Mouse (Mus musculus) erythroblast, embryonic 14.5 days (primary cell): ENCODE measurements around the gene Shroom3.

Source experiments
- GATA1 ChIP-seq: IDR thresholded peaks from 2 replicates; pipeline ENCODE4 v1.6.1; 2012; ENCODE audit warnings: low read length, inconsistent platforms, mixed read lengths
- TAL1 ChIP-seq: IDR thresholded peaks from 3 replicates; pipeline ENCODE4 v1.6.1; 2012; ENCODE audit warnings: low read length, inconsistent platforms, mixed read lengths

DNA sequence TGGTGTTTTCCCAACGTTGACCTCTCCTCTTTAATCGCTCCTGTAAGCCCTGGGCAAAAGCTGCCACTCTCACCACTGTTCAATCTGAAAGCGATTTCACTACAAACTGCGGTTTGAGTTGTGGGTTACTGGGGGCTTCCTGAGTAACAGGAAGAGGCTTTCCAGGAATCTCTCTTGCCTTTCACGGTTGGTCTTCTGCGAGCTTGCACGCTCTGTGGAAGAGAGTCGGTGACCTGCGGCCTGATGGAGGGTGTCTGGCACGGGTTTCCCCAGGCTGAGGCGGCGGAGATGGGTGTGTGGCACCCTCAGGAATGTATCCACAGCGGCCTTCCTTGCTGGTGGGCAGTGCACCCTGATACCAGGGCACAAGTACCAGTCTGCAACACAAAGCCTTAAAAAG is 281.5 kb downstream of the Shroom3 start:
- TF ChIP-seq GATA1: no peak
- no peak for TF ChIP-seq TAL1
